Mouse (Mus musculus) kidney, adult 11 months (tissue): ENCODE results near the gene Alpl.
A peak's percentile ranks its signal among the peaks of the same experiment; 100 is the strongest.

ENCODE experiments used
- DNase-seq: peaks from one replicate; pipeline ENCODE4 v3.0.0; 2022

Alpl gene

GRCm38 (mm10) chr4:137797038-137797437, 854 bp upstream of the Alpl start:
- DNase-seq, result no peak

- peak; percentile 62 for DNase-seq
These were observed 1.8 kb downstream of the Alpl start for GRCm38 (mm10) chr4:137794178-137794900.

GRCm38 (mm10) chr4:137793611-137794010, 2.6 kb downstream of the Alpl start:
- no peak for DNase-seq

- DNase-seq, result no peak
These were observed 4.7 kb downstream of the Alpl start for GRCm38 (mm10) chr4:137791440-137791839.

GRCm38 (mm10) chr4:137790981-137791380, 5.2 kb downstream of the Alpl start:
- DNase-seq, result no peak

GRCm38 (mm10) chr4:137788511-137789049, 7.6 kb downstream of the Alpl start:
- peak; percentile 59 for DNase-seq

- no peak for DNase-seq
These were observed 8.4 kb downstream of the Alpl start for GRCm38 (mm10) chr4:137787589-137788289.

- DNase-seq, result no peak
These were observed 9.7 kb downstream of the Alpl start for GRCm38 (mm10) chr4:137786488-137786887.

GRCm38 (mm10) chr4:137785270-137785669, 10.9 kb downstream of the Alpl start:
- no peak for DNase-seq

- DNase-seq, result no peak
These were observed 11.4 kb downstream of the Alpl start for GRCm38 (mm10) chr4:137784741-137785140.

GRCm38 (mm10) chr4:137783541-137784191, 12.5 kb downstream of the Alpl start:
- peak; percentile 92 for DNase-seq

- no peak for DNase-seq
These were observed 14.2 kb downstream of the Alpl start for GRCm38 (mm10) chr4:137781949-137782348.

- DNase-seq, result no peak
These were observed 15.2 kb downstream of the Alpl start for GRCm38 (mm10) chr4:137780986-137781385.

- DNase-seq, result no peak
These were observed 17.6 kb downstream of the Alpl start for GRCm38 (mm10) chr4:137778397-137779184.

- DNase-seq, result no peak
These were observed 18.3 kb downstream of the Alpl start for GRCm38 (mm10) chr4:137777866-137778265.

GRCm38 (mm10) chr4:137774505-137774904, 21.7 kb downstream of the Alpl start:
- DNase-seq, result peak; percentile 64

- DNase-seq, result no peak
These were observed 22.2 kb downstream of the Alpl start for GRCm38 (mm10) chr4:137774013-137774412.

GRCm38 (mm10) chr4:137773369-137773899, 22.8 kb downstream of the Alpl start:
- DNase-seq, result peak; percentile 90

GRCm38 (mm10) chr4:137772438-137773056, 23.6 kb downstream of the Alpl start:
- no peak for DNase-seq

GRCm38 (mm10) chr4:137771749-137772148, 24.4 kb downstream of the Alpl start:
- DNase-seq, result no peak

- DNase-seq, result no peak
These were observed 25.1 kb downstream of the Alpl start for GRCm38 (mm10) chr4:137770901-137771612.
